Mouse (Mus musculus): ENCODE data around the gene Vkorc1l1. TPM values are rescaled to one million over a fixed set of nuclear protein-coding genes. Genes with fewer than 3 reads are reported as not detected.

Gene Vkorc1l1
- polyA plus RNA-seq, 1 experiment from 2014 or later: 13.3 TPM

- peak overlapping the region; percentile 68 for H3K4me3 ChIP-seq (ENCODE audit: low read length)
- peak overlapping the region; percentile 63 for H3K9ac ChIP-seq (ENCODE audit: low read length)
- no peaks in the 10 kb centered on the region for H3K36me3 ChIP-seq (ENCODE audit: control insufficient read depth, insufficient read depth)
- peak overlapping the region; percentile 64 for H3K4me2 ChIP-seq (ENCODE audit: low read depth, low read length)
- no peak for ATAC-seq (replicated peaks; ENCODE audit: extremely low read depth, insufficient read depth, low FRiP score)
- peak overlapping the region; percentile 49 for H3K27ac ChIP-seq (ENCODE audit: low read length)
- H3K9me3 ChIP-seq (replicated peaks; ENCODE audit: control insufficient read depth, low read length): peaks cover 5% of the 10 kb centered on the region; the same call in 1 of the 2 replicates
- peaks cover 9% of the 10 kb centered on the region for H3K4me1 ChIP-seq (ENCODE audit: control insufficient read depth, insufficient read depth, low read length)
- 44% methylated on average over 7 of the region's 7 CpGs for WGBS
- H3K27me3 ChIP-seq (ENCODE audit: control insufficient read depth, insufficient read depth, low read length): no peaks in the 10 kb centered on the region
These were observed 61.5 kb downstream of the Vkorc1l1 start for GRCm38 (mm10) chr5:130003229-130003628.

GRCm38 (mm10) chr5:130007344-130007743 is 65.6 kb downstream of the Vkorc1l1 start:
- no peak for ATAC-seq (replicated peaks; ENCODE audit: extremely low read depth, insufficient read depth, low FRiP score)
- Histone ChIP-seq H3K4me2 (ENCODE audit: low read depth, low read length) (no peak overlapping the region), H3K9ac (ENCODE audit: low read length) (no peak overlapping the region), H3K4me1 (ENCODE audit: control insufficient read depth, insufficient read depth, low read length) (peaks cover 3% of the 10 kb centered on the region; the same call in 1 of the 2 replicates), H3K27me3 (ENCODE audit: control insufficient read depth, insufficient read depth, low read length) (no peaks in the 10 kb centered on the region), H3K27ac (ENCODE audit: low read length) (no peak overlapping the region), H3K9me3 (replicated peaks; ENCODE audit: control insufficient read depth, low read length) (peaks cover 13% of the 10 kb centered on the region), H3K36me3 (ENCODE audit: control insufficient read depth, insufficient read depth) (peaks cover 9% of the 10 kb centered on the region), H3K4me3 (ENCODE audit: low read length) (no peak overlapping the region)
- 81% methylated on average over 1 of the region's 1 CpGs for WGBS

DNA sequence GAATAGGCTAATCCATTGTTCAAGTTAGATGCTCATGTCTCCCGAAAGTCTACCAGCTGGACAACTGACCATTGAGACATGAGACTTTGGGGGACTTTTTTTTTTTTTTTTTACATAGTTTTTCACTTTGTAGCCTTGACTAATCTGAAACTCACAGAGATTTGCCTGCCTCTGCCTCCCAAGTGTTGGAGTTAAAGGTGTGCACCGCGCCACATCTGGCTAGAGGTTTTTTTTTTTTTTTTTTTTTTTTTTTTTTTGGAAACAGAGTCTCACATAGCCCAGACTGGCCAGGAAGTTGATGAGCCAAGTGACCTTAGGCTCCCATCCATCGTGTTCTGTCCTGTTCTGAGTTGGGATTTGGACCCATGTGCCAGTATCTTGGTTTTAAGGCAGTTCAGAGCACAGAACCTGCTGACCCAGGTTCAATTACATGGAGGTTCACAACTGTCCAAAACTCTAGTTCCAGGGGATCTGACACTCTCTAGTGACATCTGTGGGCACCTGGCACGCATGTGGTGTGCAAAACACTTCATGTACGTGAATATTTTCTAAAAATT is 66.3 kb downstream of the Vkorc1l1 start:
- H3K4me1 ChIP-seq (ENCODE audit: control insufficient read depth, insufficient read depth, low read length): peaks cover 1% of the 10 kb centered on the region; the same call in 1 of the 2 replicates
- no peak overlapping the region for H3K4me2 ChIP-seq (ENCODE audit: low read depth, low read length)
- ATAC-seq (replicated peaks; ENCODE audit: extremely low read depth, insufficient read depth, low FRiP score): no peak
- H3K27me3 ChIP-seq (ENCODE audit: control insufficient read depth, insufficient read depth, low read length): no peaks in the 10 kb centered on the region
- no peak overlapping the region for H3K9ac ChIP-seq (ENCODE audit: low read length)
- H3K27ac ChIP-seq (ENCODE audit: low read length): no peak overlapping the region
- H3K4me3 ChIP-seq (ENCODE audit: low read length): no peak overlapping the region
- peaks cover 13% of the 10 kb centered on the region for H3K9me3 ChIP-seq (replicated peaks; ENCODE audit: control insufficient read depth, low read length)
- peaks cover 9% of the 10 kb centered on the region for H3K36me3 ChIP-seq (ENCODE audit: control insufficient read depth, insufficient read depth)
- WGBS: 77% methylated on average over 6 of the region's 6 CpGs

DNA sequence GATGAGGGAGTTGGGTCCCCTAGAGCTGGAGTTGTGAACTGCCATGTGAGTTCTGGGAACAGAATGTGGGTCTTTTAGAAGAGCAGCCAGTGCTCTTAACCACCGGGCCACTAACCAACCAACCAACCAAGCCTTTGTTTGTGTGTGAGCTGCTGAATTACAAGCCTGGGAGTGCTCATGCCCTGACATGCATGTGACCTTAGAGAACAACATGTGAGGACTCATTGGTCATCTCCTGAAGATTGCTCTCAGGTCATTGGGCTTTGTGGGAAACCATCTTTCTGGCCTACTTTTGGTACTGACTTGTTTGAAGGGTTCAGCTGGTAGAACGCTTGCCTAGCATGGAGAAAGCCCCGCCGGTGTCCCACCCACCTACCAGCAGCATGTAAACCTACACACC is 68.0 kb downstream of the Vkorc1l1 start:
- H3K9ac ChIP-seq (ENCODE audit: low read length): no peak overlapping the region
- WGBS: 88% methylated on average over 4 of the region's 4 CpGs
- no peak overlapping the region for H3K4me3 ChIP-seq (ENCODE audit: low read length)
- H3K36me3 ChIP-seq (ENCODE audit: control insufficient read depth, insufficient read depth): peaks cover 9% of the 10 kb centered on the region
- H3K27ac ChIP-seq (ENCODE audit: low read length): no peak overlapping the region
- H3K4me1 ChIP-seq (ENCODE audit: control insufficient read depth, insufficient read depth, low read length): no peaks in the 10 kb centered on the region
- no peaks in the 10 kb centered on the region for H3K27me3 ChIP-seq (ENCODE audit: control insufficient read depth, insufficient read depth, low read length)
- H3K4me2 ChIP-seq (ENCODE audit: low read depth, low read length): no peak overlapping the region
- peaks cover 8% of the 10 kb centered on the region for H3K9me3 ChIP-seq (replicated peaks; ENCODE audit: control insufficient read depth, low read length)
- no peak for ATAC-seq (replicated peaks; ENCODE audit: extremely low read depth, insufficient read depth, low FRiP score)

- H3K27ac ChIP-seq (ENCODE audit: low read length): no peak overlapping the region
- H3K4me1 ChIP-seq (ENCODE audit: control insufficient read depth, insufficient read depth, low read length): no peaks in the 10 kb centered on the region
- no peak overlapping the region for H3K4me3 ChIP-seq (ENCODE audit: low read length)
- H3K9ac ChIP-seq (ENCODE audit: low read length): no peak overlapping the region
- H3K36me3 ChIP-seq (ENCODE audit: control insufficient read depth, insufficient read depth): peaks cover 14% of the 10 kb centered on the region
- H3K4me2 ChIP-seq (ENCODE audit: low read depth, low read length): no peak overlapping the region
- no peaks in the 10 kb centered on the region for H3K27me3 ChIP-seq (ENCODE audit: control insufficient read depth, insufficient read depth, low read length)
- ATAC-seq (replicated peaks; ENCODE audit: extremely low read depth, insufficient read depth, low FRiP score): no peak
- WGBS: 88% methylated on average over 5 of the region's 5 CpGs
- H3K9me3 ChIP-seq (replicated peaks; ENCODE audit: control insufficient read depth, low read length): peaks cover 8% of the 10 kb centered on the region
These were observed 69.2 kb downstream of the Vkorc1l1 start for GRCm38 (mm10) chr5:130010961-130011360.

DNA sequence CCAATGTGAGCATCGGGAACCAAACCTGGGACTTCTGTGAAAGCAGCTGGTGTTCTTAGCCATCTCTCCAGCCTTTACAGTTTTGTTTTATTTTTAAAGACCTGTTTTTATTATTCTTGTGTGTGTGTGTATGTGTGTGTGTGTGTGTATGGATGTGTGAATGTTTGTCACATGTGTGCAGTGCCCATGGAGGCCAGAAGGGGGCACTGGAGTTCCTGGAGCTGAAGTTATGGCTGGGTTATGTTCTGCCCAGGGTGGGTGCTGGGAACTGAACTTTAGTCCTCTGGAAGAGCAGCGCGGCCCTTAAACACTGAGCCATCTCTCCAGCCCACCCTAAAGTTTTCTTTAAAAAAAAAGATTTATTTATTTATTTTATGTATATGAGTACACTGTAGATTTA is 73.3 kb downstream of the Vkorc1l1 start:
- Histone ChIP-seq H3K9me3 (replicated peaks; ENCODE audit: control insufficient read depth, low read length) (peaks cover 8% of the 10 kb centered on the region), H3K4me1 (ENCODE audit: control insufficient read depth, insufficient read depth, low read length) (no peaks in the 10 kb centered on the region), H3K27ac (ENCODE audit: low read length) (no peak overlapping the region), H3K36me3 (ENCODE audit: control insufficient read depth, insufficient read depth) (peaks cover 14% of the 10 kb centered on the region), H3K9ac (ENCODE audit: low read length) (no peak overlapping the region), H3K27me3 (ENCODE audit: control insufficient read depth, insufficient read depth, low read length) (no peaks in the 10 kb centered on the region), H3K4me2 (ENCODE audit: low read depth, low read length) (no peak overlapping the region), H3K4me3 (ENCODE audit: low read length) (no peak overlapping the region)
- no peak for ATAC-seq (replicated peaks; ENCODE audit: extremely low read depth, insufficient read depth, low FRiP score)
- WGBS: 100% methylated on average over 3 of the region's 3 CpGs

DNA sequence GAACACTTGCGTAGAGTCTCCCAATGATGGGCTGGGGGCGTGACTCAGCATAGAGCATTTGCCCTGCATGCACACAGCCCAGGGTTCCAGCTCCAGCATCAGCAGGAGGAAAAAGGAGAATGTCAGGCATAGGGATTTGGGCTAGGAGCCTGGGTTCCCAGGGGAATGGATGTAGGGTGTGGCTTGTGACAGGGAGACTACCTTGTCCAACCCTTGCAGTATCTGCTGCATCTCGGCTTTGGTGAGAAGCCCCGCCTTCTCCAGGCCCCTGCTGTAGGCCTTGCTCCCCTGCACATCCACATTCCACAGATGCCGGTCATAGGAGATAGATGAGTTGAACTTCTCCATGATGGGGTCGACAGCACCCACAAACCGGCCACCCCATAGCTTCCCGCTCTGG is 77.7 kb downstream of the Vkorc1l1 start:
- Histone ChIP-seq H3K27ac (ENCODE audit: low read length) (no peak overlapping the region), H3K4me2 (ENCODE audit: low read depth, low read length) (no peak overlapping the region), H3K9me3 (replicated peaks; ENCODE audit: control insufficient read depth, low read length) (no peaks in the 10 kb centered on the region), H3K4me3 (ENCODE audit: low read length) (no peak overlapping the region), H3K36me3 (ENCODE audit: control insufficient read depth, insufficient read depth) (peaks cover 5% of the 10 kb centered on the region; the same call in 1 of the 2 replicates), H3K27me3 (ENCODE audit: control insufficient read depth, insufficient read depth, low read length) (no peaks in the 10 kb centered on the region), H3K4me1 (ENCODE audit: control insufficient read depth, insufficient read depth, low read length) (peaks cover 3% of the 10 kb centered on the region; the same call in 1 of the 2 replicates), H3K9ac (ENCODE audit: low read length) (no peak overlapping the region)
- ATAC-seq (replicated peaks; ENCODE audit: extremely low read depth, insufficient read depth, low FRiP score): no peak
- 44% methylated on average over 8 of the region's 8 CpGs for WGBS

GRCm38 (mm10) chr5:130021361-130021966 is 79.7 kb downstream of the Vkorc1l1 start:
- no peak for ATAC-seq (replicated peaks; ENCODE audit: extremely low read depth, insufficient read depth, low FRiP score)
- peaks cover 3% of the 10 kb centered on the region; the same call in 1 of the 2 replicates for H3K4me1 ChIP-seq (ENCODE audit: control insufficient read depth, insufficient read depth, low read length)
- no peaks in the 10 kb centered on the region for H3K36me3 ChIP-seq (ENCODE audit: control insufficient read depth, insufficient read depth)
- no peak overlapping the region for H3K4me2 ChIP-seq (ENCODE audit: low read depth, low read length)
- H3K27ac ChIP-seq (ENCODE audit: low read length): no peak overlapping the region
- H3K9me3 ChIP-seq (replicated peaks; ENCODE audit: control insufficient read depth, low read length): no peaks in the 10 kb centered on the region
- H3K27me3 ChIP-seq (ENCODE audit: control insufficient read depth, insufficient read depth, low read length): no peaks in the 10 kb centered on the region
- 53% methylated on average over 5 of the region's 5 CpGs for WGBS
- no peak overlapping the region for H3K9ac ChIP-seq (ENCODE audit: low read length)
- H3K4me3 ChIP-seq (ENCODE audit: low read length): no peak overlapping the region

DNA sequence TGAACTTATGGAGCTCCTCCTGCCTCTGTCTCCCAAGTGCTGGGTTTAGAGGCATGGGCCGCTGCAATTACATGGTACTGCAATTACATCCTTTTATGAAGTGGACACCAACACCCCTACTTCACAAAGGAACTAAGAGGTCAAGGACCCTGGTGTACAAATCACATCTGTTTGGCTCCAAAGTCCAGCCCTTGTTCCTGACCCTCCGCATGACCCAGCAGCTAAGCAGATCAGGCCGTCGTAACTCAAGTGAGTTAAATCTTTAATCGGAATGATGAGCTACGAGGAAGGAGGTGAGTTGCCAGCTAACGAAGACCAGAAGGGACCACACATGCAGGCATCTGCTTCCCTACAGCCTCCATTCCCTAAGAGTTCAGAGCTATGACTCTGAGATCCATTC is 80.6 kb downstream of the Vkorc1l1 start:
- ATAC-seq (replicated peaks; ENCODE audit: extremely low read depth, insufficient read depth, low FRiP score): no peak

More for the DNA sequence above, 80.6 kb downstream of the Vkorc1l1 start:
- no peak overlapping the region for H3K4me2 ChIP-seq (ENCODE audit: low read depth, low read length)
- H3K27ac ChIP-seq (ENCODE audit: low read length): no peak overlapping the region
- peaks cover 3% of the 10 kb centered on the region; the same call in 1 of the 2 replicates for H3K4me1 ChIP-seq (ENCODE audit: control insufficient read depth, insufficient read depth, low read length)
- H3K9ac ChIP-seq (ENCODE audit: low read length): no peak overlapping the region
- no peaks in the 10 kb centered on the region for H3K36me3 ChIP-seq (ENCODE audit: control insufficient read depth, insufficient read depth)
- H3K27me3 ChIP-seq (ENCODE audit: control insufficient read depth, insufficient read depth, low read length): 0 out of 2 replicates have a peak, but pooled peaks cover 2% of the 10 kb centered on the region
- H3K9me3 ChIP-seq (replicated peaks; ENCODE audit: control insufficient read depth, low read length): no peaks in the 10 kb centered on the region
- WGBS: 79% methylated on average over 7 of the region's 7 CpGs
- no peak overlapping the region for H3K4me3 ChIP-seq (ENCODE audit: low read length)
